In the genomic region with DNA sequence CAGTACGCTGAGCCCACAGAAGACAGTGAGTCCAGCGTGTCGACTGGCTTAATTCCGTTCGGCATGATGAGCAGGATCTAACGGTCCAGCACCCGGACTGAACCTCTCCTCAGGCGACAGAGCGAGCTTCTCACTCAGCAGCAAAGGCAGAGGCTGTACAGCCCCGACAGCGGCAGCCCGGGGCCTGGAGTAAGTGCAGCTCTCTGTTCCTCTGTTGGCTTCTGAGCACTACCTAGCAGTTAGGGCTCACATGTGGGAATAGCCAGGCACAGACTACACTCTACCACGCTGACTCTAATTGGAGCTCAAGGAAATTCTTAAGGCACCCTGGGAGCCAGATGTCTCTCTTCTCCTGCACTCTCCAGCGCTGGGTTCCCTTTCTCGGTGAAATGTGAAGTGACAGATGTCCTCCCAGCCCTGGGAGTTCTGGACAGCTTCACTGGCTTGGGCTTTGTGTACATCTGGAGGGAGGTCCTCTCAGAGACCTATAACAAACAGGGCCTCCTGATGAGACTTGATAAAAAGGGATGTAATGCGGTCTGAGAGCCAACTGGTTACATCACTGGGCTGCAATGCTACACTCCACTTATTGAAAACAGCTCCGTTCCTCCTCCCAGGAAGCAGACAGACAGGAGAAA, we compare ENCODE assay signal across 9 mouse cellular contexts.
A peak's percentile ranks its signal among the peaks of the same experiment; 100 is the strongest.
DNase-seq lines count a peak whose midpoint lies in the region; ATAC-seq and TF ChIP-seq lines count a peak whose summit lies in the region.
"Had no signal": no experiment of that assay in that cellular context is flagged by ENCODE, and none has a peak within 500 bp of the region (broad histone marks: within the 10 kb centered on the region; RNA-seq: fewer than 3 reads in every experiment).

No protein-coding gene starts in this region.

- peak overlapping the region; percentile 83 for H3K9ac ChIP-seq in embryonic facial prominence, embryonic 13.5 days

- ATAC-seq in embryonic facial prominence, embryonic 13.5 days (ENCODE audit: insufficient number of reproducible peaks, insufficient read depth, low FRiP score, low TSS enrichment, low read depth), result peak; percentile 60; the same call in 1 of the 2 replicates
- no peak for ATAC-seq in activated CD4-positive, CD25-positive, alpha-beta regulatory T cell, adult 4 months
- no peak for ATAC-seq in CD4-positive, CD25-positive, alpha-beta regulatory T cell, adult 4 months

- WGBS in embryonic facial prominence, embryonic 13.5 days, result 16% methylated on average over 17 of the region's 17 CpGs
- 58% methylated on average over 17 of the region's 17 CpGs for WGBS in lung, adult 2 months

- H3K36me3 ChIP-seq in embryonic facial prominence, embryonic 13.5 days, result no peaks in the 10 kb centered on the region
- H3K36me3 ChIP-seq: G1E had no signal

- peak; percentile 55 for DNase-seq in layer of hippocampus, adult 11-12 months (ENCODE audit: low spot score)
- no peak for DNase-seq in layer of hippocampus, adult 9-11 months
- peak; percentile 50 to 53 for DNase-seq in heart, postnatal 14 days
- DNase-seq in lung, adult 2 months, result no peak
- peak; percentile 79 for DNase-seq in retina, postnatal 1 day

- no peak for TF ChIP-seq POLR2A in lung, adult 2 months (IDR thresholded peaks at IDR 0.05; ENCODE audit: borderline replicate concordance, extremely low read depth, low read depth, low read length)

- H3K27ac ChIP-seq in embryonic facial prominence, embryonic 13.5 days, result peak overlapping the region; percentile 98

- intact Hi-C loops in heart, postnatal 14 days (cut with DNase I), result loop anchor here (10.0 kb wide), 1 partner anchor 237 kb away; the partner anchor contains the start of gene Trio

- TF ChIP-seq CTCF in lung, adult 2 months (IDR thresholded peaks at IDR 0.05; ENCODE audit: insufficient read depth, low read length), result no peak

- no peaks in the 10 kb centered on the region for H3K9me3 ChIP-seq in embryonic facial prominence, embryonic 13.5 days

- peak overlapping the region; percentile 67 for H3K4me2 ChIP-seq in embryonic facial prominence, embryonic 13.5 days

- H3K27me3 ChIP-seq in embryonic facial prominence, embryonic 13.5 days, result no peaks in the 10 kb centered on the region

- peak overlapping the region; percentile 59 for H3K4me3 ChIP-seq in embryonic facial prominence, embryonic 13.5 days
- H3K4me3 ChIP-seq in lung, adult 2 months (replicated peaks; ENCODE audit: extremely low read depth, low read depth, low read length), result peak overlapping the region; percentile 49

- peaks cover 92% of the 10 kb centered on the region for H3K4me1 ChIP-seq in embryonic facial prominence, embryonic 13.5 days
- H3K4me1 ChIP-seq in lung, adult 2 months (ENCODE audit: control insufficient read depth, insufficient read depth, low read length), result peaks cover 30% of the 10 kb centered on the region

Comparison
In these comparisons a context has a peak if more than half of its experiments do, and no peak if none do; other contexts are left out.
1. DNase-seq: peak in layer of hippocampus, adult 11-12 months (single experiment), heart, postnatal 14 days (2 of 2) and retina, postnatal 1 day (single experiment); none in layer of hippocampus, adult 9-11 months (single experiment) and lung, adult 2 months (single experiment).